Mouse (Mus musculus): ENCODE data around the gene Tmem132b. TPM values are rescaled to one million over a fixed set of nuclear protein-coding genes. Genes with fewer than 3 reads are reported as not detected.

Gene Tmem132b
- polyA plus RNA-seq, 1 experiment from 2014 or later, result 0.03 TPM

- Histone ChIP-seq H3K36me3 (ENCODE audit: control insufficient read depth, insufficient read depth, low read length) (no peaks in the 10 kb centered on the region), H3K4me1 (ENCODE audit: control insufficient read depth, insufficient read depth, low read length) (no peaks in the 10 kb centered on the region), H3K9ac (ENCODE audit: low read depth, low read length) (no peak overlapping the region), H3K27me3 (ENCODE audit: control insufficient read depth, insufficient read depth, low read length) (peaks cover 20% of the 10 kb centered on the region), H3K9me3 (replicated peaks; ENCODE audit: control insufficient read depth, low read length) (peaks cover 5% of the 10 kb centered on the region; the same call in 1 of the 2 replicates), H3K4me3 (ENCODE audit: low read depth, low read length) (no peak overlapping the region), H3K4me2 (no peak overlapping the region), H3K27ac (ENCODE audit: low read depth, low read length) (no peak overlapping the region)
- 51% methylated on average over 5 of the region's 5 CpGs for WGBS (ENCODE audit: insufficient replicate concordance)
- no peak for ATAC-seq (replicated peaks; ENCODE audit: insufficient number of reproducible peaks, low FRiP score, low TSS enrichment)
These were observed 6.1 kb upstream of the Tmem132b start for GRCm38 (mm10) chr5:125525516-125525915.

DNA sequence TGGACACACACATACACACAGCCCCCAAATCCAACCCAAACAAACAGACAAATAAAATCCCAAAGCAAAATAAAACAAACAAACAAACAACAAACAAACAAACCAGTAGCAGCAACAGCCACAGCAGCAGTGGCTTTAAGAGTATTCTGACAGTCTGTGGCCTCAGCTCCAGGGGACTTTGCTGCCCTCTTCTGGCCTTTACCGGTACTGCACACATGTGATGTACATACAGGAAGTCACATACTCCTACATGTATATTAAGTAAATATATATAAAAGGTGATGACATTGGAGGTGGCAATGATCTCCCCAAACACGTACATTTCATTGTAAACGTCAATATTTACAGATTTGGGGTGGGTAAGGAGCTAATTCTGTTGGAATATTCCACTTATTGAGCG, 5.1 kb upstream of the Tmem132b start:
- no peak for ATAC-seq (replicated peaks; ENCODE audit: insufficient number of reproducible peaks, low FRiP score, low TSS enrichment)
- peaks cover 5% of the 10 kb centered on the region; the same call in 1 of the 2 replicates for H3K9me3 ChIP-seq (replicated peaks; ENCODE audit: control insufficient read depth, low read length)
- H3K4me2 ChIP-seq, result no peak overlapping the region
- 71% methylated on average over 4 of the region's 4 CpGs for WGBS (ENCODE audit: insufficient replicate concordance)
- peaks cover 27% of the 10 kb centered on the region for H3K27me3 ChIP-seq (ENCODE audit: control insufficient read depth, insufficient read depth, low read length)
- no peaks in the 10 kb centered on the region for H3K36me3 ChIP-seq (ENCODE audit: control insufficient read depth, insufficient read depth, low read length)
- no peak overlapping the region for H3K4me3 ChIP-seq (ENCODE audit: low read depth, low read length)
- no peaks in the 10 kb centered on the region for H3K4me1 ChIP-seq (ENCODE audit: control insufficient read depth, insufficient read depth, low read length)
- H3K9ac ChIP-seq (ENCODE audit: low read depth, low read length), result no peak overlapping the region
- H3K27ac ChIP-seq (ENCODE audit: low read depth, low read length), result no peak overlapping the region

DNA sequence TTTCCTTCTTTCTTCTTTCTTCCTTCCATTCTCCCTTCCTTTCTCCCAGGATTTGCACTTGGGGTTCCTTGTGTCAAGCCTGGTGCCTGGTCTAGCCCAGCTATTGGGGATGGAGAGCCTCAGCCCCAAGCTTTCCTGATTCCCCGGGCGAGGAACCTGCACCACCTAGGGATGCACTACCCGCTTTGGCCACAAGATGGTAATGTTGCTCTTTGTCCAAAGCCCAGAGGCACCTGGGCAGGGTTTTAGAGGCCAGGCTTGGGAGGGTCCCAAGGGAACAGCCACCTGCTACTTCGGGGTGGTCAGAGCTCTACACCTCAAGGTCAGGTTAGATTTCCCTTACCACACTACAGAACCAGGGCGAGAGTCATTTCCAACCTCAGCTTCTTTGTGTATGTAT, 2.5 kb upstream of the Tmem132b start:
- peaks cover 5% of the 10 kb centered on the region; the same call in 1 of the 2 replicates for H3K9me3 ChIP-seq (replicated peaks; ENCODE audit: control insufficient read depth, low read length)
- no peak overlapping the region for H3K4me3 ChIP-seq (ENCODE audit: low read depth, low read length)
- H3K27ac ChIP-seq (ENCODE audit: low read depth, low read length), result no peak overlapping the region
- H3K4me1 ChIP-seq (ENCODE audit: control insufficient read depth, insufficient read depth, low read length), result 0 out of 2 replicates have a peak, but pooled peaks cover 6% of the 10 kb centered on the region
- H3K36me3 ChIP-seq (ENCODE audit: control insufficient read depth, insufficient read depth, low read length), result no peaks in the 10 kb centered on the region
- ATAC-seq (replicated peaks; ENCODE audit: insufficient number of reproducible peaks, low FRiP score, low TSS enrichment), result no peak
- H3K4me2 ChIP-seq, result no peak overlapping the region
- WGBS (ENCODE audit: insufficient replicate concordance), result 6% methylated on average over 5 of the region's 5 CpGs
- H3K27me3 ChIP-seq (ENCODE audit: control insufficient read depth, insufficient read depth, low read length), result peaks cover 54% of the 10 kb centered on the region
- H3K9ac ChIP-seq (ENCODE audit: low read depth, low read length), result no peak overlapping the region

- ATAC-seq (replicated peaks; ENCODE audit: insufficient number of reproducible peaks, low FRiP score, low TSS enrichment), result peak; percentile 39; the same call in 1 of the 2 replicates
- H3K9ac ChIP-seq (ENCODE audit: low read depth, low read length), result no peak overlapping the region
- H3K36me3 ChIP-seq (ENCODE audit: control insufficient read depth, insufficient read depth, low read length), result no peaks in the 10 kb centered on the region
- 0% methylated on average over 30 of the region's 30 CpGs for WGBS (ENCODE audit: insufficient replicate concordance)
- H3K4me3 ChIP-seq (ENCODE audit: low read depth, low read length), result peak overlapping the region; percentile 52
- H3K9me3 ChIP-seq (replicated peaks; ENCODE audit: control insufficient read depth, low read length), result no peaks in the 10 kb centered on the region
- H3K4me1 ChIP-seq (ENCODE audit: control insufficient read depth, insufficient read depth, low read length), result 0 out of 2 replicates have a peak, but pooled peaks cover 6% of the 10 kb centered on the region
- no peak overlapping the region for H3K27ac ChIP-seq (ENCODE audit: low read depth, low read length)
- H3K27me3 ChIP-seq (ENCODE audit: control insufficient read depth, insufficient read depth, low read length), result peaks cover 80% of the 10 kb centered on the region
- H3K4me2 ChIP-seq, result peak overlapping the region; percentile 71
These were observed 594 bp downstream of the Tmem132b start for GRCm38 (mm10) chr5:125532191-125532544.

- peak overlapping the region; percentile 71 for H3K4me2 ChIP-seq
- H3K9ac ChIP-seq (ENCODE audit: low read depth, low read length), result no peak overlapping the region
- no peaks in the 10 kb centered on the region for H3K36me3 ChIP-seq (ENCODE audit: control insufficient read depth, insufficient read depth, low read length)
- 1% methylated on average over 30 of the region's 64 CpGs for WGBS (ENCODE audit: insufficient replicate concordance)
- no peak overlapping the region for H3K27ac ChIP-seq (ENCODE audit: low read depth, low read length)
- ATAC-seq (replicated peaks; ENCODE audit: insufficient number of reproducible peaks, low FRiP score, low TSS enrichment), result no peak
- peak overlapping the region; percentile 52 for H3K4me3 ChIP-seq (ENCODE audit: low read depth, low read length)
- H3K27me3 ChIP-seq (ENCODE audit: control insufficient read depth, insufficient read depth, low read length), result peaks cover 77% of the 10 kb centered on the region
- no peaks in the 10 kb centered on the region for H3K9me3 ChIP-seq (replicated peaks; ENCODE audit: control insufficient read depth, low read length)
- H3K4me1 ChIP-seq (ENCODE audit: control insufficient read depth, insufficient read depth, low read length), result 0 out of 2 replicates have a peak, but pooled peaks cover 6% of the 10 kb centered on the region
These were observed 1.1 kb downstream of the Tmem132b start for GRCm38 (mm10) chr5:125532545-125533224.

DNA sequence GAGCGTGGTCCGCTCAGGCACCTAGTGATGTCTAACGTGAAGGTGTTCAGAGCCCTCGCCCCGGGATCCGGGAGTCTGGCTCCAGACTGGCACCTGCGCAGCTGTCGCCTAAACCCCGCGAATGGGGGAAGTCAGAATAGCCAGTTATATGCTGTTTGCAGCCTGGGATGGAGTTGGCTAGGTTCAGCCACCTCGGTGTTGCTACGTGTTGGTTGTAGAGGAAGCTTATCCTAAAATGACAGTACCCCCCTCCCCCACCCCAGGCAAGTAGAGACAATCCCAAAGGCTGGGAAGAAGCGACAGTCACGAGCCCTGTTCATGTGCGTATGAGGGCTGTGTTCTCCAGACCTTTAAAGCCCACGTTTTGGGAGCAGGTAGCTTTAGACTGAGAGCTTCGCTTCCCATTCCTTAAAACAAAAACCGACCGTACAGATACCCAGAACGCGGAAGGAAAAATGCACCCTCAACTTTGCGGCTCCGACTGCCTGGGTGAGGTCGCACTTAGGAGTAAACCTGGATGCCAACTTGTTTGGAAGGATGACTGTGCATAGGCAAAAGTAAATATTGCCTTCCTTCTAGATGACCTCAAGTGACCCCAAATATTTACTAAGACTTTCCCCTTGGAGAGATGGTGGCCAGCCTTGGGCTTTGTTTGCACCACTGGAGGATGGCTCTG, 1.8 kb downstream of the Tmem132b start:
- H3K36me3 ChIP-seq (ENCODE audit: control insufficient read depth, insufficient read depth, low read length), result no peaks in the 10 kb centered on the region
- no peak overlapping the region for H3K27ac ChIP-seq (ENCODE audit: low read depth, low read length)
- H3K4me2 ChIP-seq, result peak overlapping the region; percentile 71
- no peak overlapping the region for H3K9ac ChIP-seq (ENCODE audit: low read depth, low read length)
- peak overlapping the region; percentile 52; the same call in 1 of the 2 replicates for H3K4me3 ChIP-seq (ENCODE audit: low read depth, low read length)
- H3K9me3 ChIP-seq (replicated peaks; ENCODE audit: control insufficient read depth, low read length), result no peaks in the 10 kb centered on the region
- ATAC-seq (replicated peaks; ENCODE audit: insufficient number of reproducible peaks, low FRiP score, low TSS enrichment), result no peak
- 2% methylated on average over 24 of the region's 24 CpGs for WGBS (ENCODE audit: insufficient replicate concordance)
- peaks cover 77% of the 10 kb centered on the region for H3K27me3 ChIP-seq (ENCODE audit: control insufficient read depth, insufficient read depth, low read length)
- H3K4me1 ChIP-seq (ENCODE audit: control insufficient read depth, insufficient read depth, low read length), result 0 out of 2 replicates have a peak, but pooled peaks cover 6% of the 10 kb centered on the region

DNA sequence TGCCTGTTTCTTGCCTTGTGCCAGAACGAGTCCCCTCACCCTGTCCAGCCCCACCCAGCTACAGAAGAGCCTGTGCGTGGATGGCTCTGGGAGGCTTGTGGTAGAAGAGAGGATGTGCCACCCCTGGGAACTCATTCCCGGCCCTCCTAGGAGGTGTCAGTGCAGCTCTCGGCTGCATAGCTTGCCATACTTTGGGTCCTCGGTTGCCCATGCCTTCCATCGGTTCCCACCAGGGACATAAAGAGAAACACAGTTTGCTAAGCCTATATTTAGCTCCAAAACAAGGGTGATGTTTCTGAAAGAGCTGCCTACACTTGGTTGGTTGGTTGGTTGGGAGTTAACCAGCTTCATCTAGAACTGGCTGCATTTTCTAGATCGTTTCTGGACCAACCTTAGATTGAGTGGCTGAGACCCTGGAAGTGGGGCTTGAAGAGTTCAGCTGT, 2.6 kb downstream of the Tmem132b start:
- 6% methylated on average over 7 of the region's 7 CpGs for WGBS (ENCODE audit: insufficient replicate concordance)
- 0 out of 2 replicates have a peak, but pooled peaks cover 6% of the 10 kb centered on the region for H3K4me1 ChIP-seq (ENCODE audit: control insufficient read depth, insufficient read depth, low read length)

DNA sequence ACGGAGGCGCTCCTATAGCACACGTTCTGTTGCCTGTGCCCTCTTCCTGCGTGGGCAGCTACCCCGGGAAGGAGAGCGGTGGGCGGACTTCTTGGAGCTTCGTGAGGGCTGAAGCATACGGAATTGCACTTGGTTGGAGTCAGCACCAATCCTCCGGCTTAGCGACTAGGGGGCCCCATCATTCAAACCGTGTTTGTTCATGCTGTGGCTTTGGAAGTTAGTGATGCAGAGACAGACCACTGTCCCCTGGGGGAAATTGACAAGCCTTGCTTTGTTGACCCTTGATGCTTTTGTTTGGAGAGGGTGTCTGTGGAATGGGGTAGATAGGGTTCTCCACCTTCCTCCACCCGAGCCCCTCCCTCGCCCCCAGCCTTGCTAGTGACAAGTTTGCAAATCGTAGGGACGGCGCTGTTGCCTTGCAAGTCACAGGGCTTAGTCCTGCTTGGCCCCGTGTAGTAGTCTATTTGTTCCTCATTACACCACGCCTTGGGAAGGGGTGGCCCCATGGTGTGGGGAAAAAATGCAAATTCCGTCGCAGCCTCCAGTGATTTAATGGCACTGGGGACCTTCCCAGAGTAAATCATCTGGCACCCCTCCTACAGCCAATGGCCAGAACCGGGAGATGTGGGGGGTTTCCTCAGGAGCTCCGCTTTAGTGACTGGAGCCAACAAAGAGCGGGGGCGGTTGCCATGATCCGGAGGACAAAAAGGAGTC, 3.2 kb downstream of the Tmem132b start:
- no peak overlapping the region for H3K4me2 ChIP-seq
- peaks cover 66% of the 10 kb centered on the region for H3K27me3 ChIP-seq (ENCODE audit: control insufficient read depth, insufficient read depth, low read length)
- H3K36me3 ChIP-seq (ENCODE audit: control insufficient read depth, insufficient read depth, low read length), result no peaks in the 10 kb centered on the region
- H3K27ac ChIP-seq (ENCODE audit: low read depth, low read length), result no peak overlapping the region
- no peak for ATAC-seq (replicated peaks; ENCODE audit: insufficient number of reproducible peaks, low FRiP score, low TSS enrichment)
- H3K9me3 ChIP-seq (replicated peaks; ENCODE audit: control insufficient read depth, low read length), result no peaks in the 10 kb centered on the region
- H3K4me3 ChIP-seq (ENCODE audit: low read depth, low read length), result no peak overlapping the region
- WGBS (ENCODE audit: insufficient replicate concordance), result 3% methylated on average over 26 of the region's 26 CpGs
- H3K4me1 ChIP-seq (ENCODE audit: control insufficient read depth, insufficient read depth, low read length), result 0 out of 2 replicates have a peak, but pooled peaks cover 6% of the 10 kb centered on the region
- no peak overlapping the region for H3K9ac ChIP-seq (ENCODE audit: low read depth, low read length)

More for the DNA sequence above, 2.6 kb downstream of the Tmem132b start:
- Histone ChIP-seq H3K27me3 (ENCODE audit: control insufficient read depth, insufficient read depth, low read length) (peaks cover 71% of the 10 kb centered on the region), H3K36me3 (ENCODE audit: control insufficient read depth, insufficient read depth, low read length) (no peaks in the 10 kb centered on the region), H3K4me2 (no peak overlapping the region), H3K4me3 (ENCODE audit: low read depth, low read length) (no peak overlapping the region), H3K9me3 (replicated peaks; ENCODE audit: control insufficient read depth, low read length) (no peaks in the 10 kb centered on the region), H3K27ac (ENCODE audit: low read depth, low read length) (no peak overlapping the region), H3K9ac (ENCODE audit: low read depth, low read length) (no peak overlapping the region)
- ATAC-seq (replicated peaks; ENCODE audit: insufficient number of reproducible peaks, low FRiP score, low TSS enrichment), result no peak
